Mouse (Mus musculus): ENCODE results near the gene Gm14412. TPM values are rescaled to one million over a fixed set of nuclear protein-coding genes. Genes with fewer than 3 reads are reported as not detected.
"Not testable (repeated sequence)": the region's sequence is repeated elsewhere in the genome, so short reads cannot be mapped to it uniquely, and the experiment has no call there.

Gene Gm14412
- 0.41 TPM in 1 of 2 replicates, not detected in the other for polyA plus RNA-seq (2015; fragmentation: Nextera tagmentation; extraction: Ambion mirVana)

DNA sequence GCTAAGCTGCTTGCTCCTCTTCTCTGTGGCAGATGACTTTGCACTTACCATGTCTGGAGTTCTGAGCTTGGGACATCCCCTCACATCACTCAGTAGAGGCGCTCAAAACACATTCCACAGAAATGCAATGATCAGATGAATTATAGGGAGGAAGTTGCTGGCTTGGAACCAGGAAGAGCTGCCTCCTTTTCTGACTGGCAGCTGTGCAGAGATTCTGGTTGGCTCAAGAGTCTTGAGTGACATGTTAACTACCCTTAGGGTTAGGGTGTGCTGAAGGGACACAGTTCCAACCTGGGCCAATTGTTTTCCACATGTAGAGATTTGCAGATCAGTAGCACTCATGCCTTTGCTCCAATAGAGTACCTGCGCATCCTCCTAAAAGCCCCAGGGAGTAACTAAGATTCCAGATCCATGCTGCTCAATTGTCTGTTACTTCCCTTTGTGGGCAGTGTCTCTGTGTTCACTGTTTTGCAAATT lies at the start of gene Gm14412:
TSS of gene Gm14412 (minus strand) at position 51 of the 477 bp plus-strand sequence.
- not testable (repeated sequence) for H3K4me1 ChIP-seq (replicated peaks); ATAC-seq; H3K27ac ChIP-seq; H3K36me3 ChIP-seq; H3K4me2 ChIP-seq (replicated peaks); H3K9ac ChIP-seq; H3K4me3 ChIP-seq (replicated peaks); H3K27me3 ChIP-seq (replicated peaks); H3K9me3 ChIP-seq
- 85% methylated on average over 2 of the region's 2 CpGs for WGBS

DNA sequence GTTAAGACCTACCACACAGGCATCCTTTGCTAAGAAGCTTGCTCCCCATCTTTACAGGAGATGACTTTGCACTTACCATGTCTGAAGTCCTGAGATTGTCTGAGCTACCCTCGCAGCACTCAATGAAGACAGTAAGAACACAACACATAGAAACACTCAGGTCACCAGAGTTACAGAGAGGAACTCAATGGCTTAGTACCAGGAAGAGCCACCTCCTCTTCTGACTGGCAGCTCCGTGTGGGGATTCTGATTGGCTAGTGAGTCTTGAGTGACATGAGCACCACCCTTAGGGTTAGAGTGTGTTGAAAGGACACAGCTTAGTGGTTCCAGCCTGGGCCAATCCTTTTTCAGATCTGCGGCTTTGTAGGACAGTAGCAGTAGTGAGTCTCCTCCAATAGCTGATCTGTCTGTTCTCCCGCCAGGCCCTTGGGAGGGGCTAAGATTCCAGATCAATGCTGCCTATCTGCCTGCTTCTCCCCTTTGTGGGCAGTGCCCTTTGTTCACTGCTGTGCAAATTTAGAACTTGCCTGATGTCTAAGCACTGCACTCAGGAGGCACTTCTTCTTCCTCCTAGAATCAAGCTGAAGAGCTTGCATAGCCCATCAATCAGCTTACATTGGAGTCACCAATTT lies 5.7 kb upstream of the Gm14412 start:
- not testable (repeated sequence) for H3K4me3 ChIP-seq (replicated peaks); H3K4me2 ChIP-seq (replicated peaks); H3K27me3 ChIP-seq (replicated peaks); H3K4me1 ChIP-seq (replicated peaks); H3K36me3 ChIP-seq; H3K9me3 ChIP-seq; H3K9ac ChIP-seq; ATAC-seq; H3K27ac ChIP-seq
- 78% methylated on average over 4 of the region's 4 CpGs for WGBS

DNA sequence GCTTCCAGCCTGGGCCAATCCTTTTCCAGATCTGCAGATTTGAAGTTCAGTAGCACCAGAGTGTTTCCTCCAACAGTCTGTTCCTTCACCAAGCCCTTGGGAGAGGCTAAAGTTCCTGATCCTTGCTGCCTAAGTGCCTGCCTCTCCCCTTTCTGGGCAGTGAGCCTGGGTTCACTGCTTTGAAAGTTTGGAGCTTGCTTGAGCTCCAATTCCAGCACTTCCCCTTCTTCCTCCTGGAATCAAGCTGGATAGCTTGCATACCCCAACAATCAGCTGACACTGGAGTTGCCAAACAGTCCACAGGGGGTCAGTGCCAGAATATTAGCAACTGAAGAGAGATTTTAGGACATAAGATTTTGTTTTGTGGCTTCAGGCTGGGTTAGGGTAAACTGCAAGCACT lies 2.7 kb downstream of the Gm14412 start:
- not testable (repeated sequence) for H3K27me3 ChIP-seq (replicated peaks); H3K9ac ChIP-seq; H3K9me3 ChIP-seq; H3K4me1 ChIP-seq (replicated peaks); H3K4me2 ChIP-seq (replicated peaks); H3K4me3 ChIP-seq (replicated peaks); ATAC-seq; H3K27ac ChIP-seq; H3K36me3 ChIP-seq

- H3K36me3 ChIP-seq; H3K27me3 ChIP-seq (replicated peaks); H3K27ac ChIP-seq; H3K4me2 ChIP-seq (replicated peaks); ATAC-seq; H3K9me3 ChIP-seq; H3K4me3 ChIP-seq (replicated peaks); H3K4me1 ChIP-seq (replicated peaks); H3K9ac ChIP-seq: not testable (repeated sequence)
- WGBS, result 60% methylated on average over 2 of the region's 2 CpGs
Measured at GRCm38 (mm10) chr2:177320786-177321320, 3.3 kb downstream of the Gm14412 start.

DNA sequence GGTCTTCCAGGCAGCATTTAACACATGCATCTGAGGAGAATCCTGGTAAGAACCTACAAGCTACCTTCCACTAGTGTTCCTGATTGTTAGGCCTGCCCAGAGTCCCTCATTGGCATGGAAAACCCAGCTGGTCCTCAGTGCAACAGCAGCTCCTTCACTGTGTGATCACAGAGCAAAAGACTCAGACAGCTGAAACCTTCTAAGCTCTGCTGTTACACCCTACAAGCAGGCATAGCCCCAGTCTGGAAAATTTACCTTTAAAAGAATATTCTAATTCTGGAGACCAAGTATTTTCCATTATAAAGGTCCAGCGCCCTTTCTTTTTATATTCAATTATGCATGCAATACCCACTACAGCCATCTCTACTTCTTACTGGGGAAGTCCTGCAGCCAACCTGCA lies 5.1 kb downstream of the Gm14412 start:
- Histone ChIP-seq H3K9me3 (no peaks in the 10 kb centered on the region), H3K36me3 (no peaks in the 10 kb centered on the region), H3K27me3 (replicated peaks) (no peaks in the 10 kb centered on the region), H3K4me2 (replicated peaks) (no peak overlapping the region), H3K4me1 (replicated peaks) (no peaks in the 10 kb centered on the region), H3K4me3 (replicated peaks) (no peak overlapping the region), H3K9ac (no peak overlapping the region), H3K27ac (no peak overlapping the region)
- 91% methylated on average over 1 of the region's 1 CpGs for WGBS
- ATAC-seq, result no peak

GRCm38 (mm10) chr2:177309627-177310026 lies 14.5 kb downstream of the Gm14412 start:
- 84% methylated on average over 4 of the region's 4 CpGs for WGBS

GRCm38 (mm10) chr2:177304980-177305379 lies 19.1 kb downstream of the Gm14412 start:
- H3K27ac ChIP-seq; ATAC-seq; H3K27me3 ChIP-seq (replicated peaks); H3K4me3 ChIP-seq (replicated peaks); H3K4me1 ChIP-seq (replicated peaks); H3K9me3 ChIP-seq; H3K36me3 ChIP-seq; H3K9ac ChIP-seq; H3K4me2 ChIP-seq (replicated peaks): not testable (repeated sequence)
- no CpG with 5 or more reads among the region's 2 CpGs for WGBS

More at GRCm38 (mm10) chr2:177309627-177310026, 14.5 kb downstream of the Gm14412 start:
- H3K9ac ChIP-seq; H3K27ac ChIP-seq; ATAC-seq; H3K4me2 ChIP-seq (replicated peaks); H3K9me3 ChIP-seq; H3K36me3 ChIP-seq; H3K27me3 ChIP-seq (replicated peaks); H3K4me1 ChIP-seq (replicated peaks); H3K4me3 ChIP-seq (replicated peaks): not testable (repeated sequence)

DNA sequence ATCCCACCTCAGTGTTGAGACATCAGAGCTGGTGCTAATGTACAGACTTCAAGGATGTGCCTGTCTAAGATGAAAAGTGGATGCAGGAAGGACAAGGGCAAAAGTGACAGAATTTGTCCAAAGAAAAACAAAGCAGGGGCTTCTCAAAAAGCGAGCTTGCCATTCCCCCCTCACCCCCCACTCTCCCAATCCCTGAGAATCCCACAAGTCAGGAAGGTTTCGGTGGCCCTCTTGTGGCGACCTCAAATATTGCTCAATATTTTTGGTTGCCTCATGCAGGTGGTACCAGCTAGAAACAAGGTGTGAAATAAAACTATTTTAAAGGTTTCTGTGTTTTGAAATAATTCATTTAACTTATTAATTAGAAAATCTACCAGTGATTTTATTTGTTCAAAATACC lies 40.4 kb downstream of the Gm14412 start:
- H3K36me3 ChIP-seq; H3K9ac ChIP-seq; H3K4me1 ChIP-seq (replicated peaks); H3K27ac ChIP-seq; H3K4me3 ChIP-seq (replicated peaks); H3K27me3 ChIP-seq (replicated peaks); ATAC-seq; H3K4me2 ChIP-seq (replicated peaks); H3K9me3 ChIP-seq: not testable (repeated sequence)
- WGBS, result 20% methylated on average over 3 of the region's 3 CpGs

DNA sequence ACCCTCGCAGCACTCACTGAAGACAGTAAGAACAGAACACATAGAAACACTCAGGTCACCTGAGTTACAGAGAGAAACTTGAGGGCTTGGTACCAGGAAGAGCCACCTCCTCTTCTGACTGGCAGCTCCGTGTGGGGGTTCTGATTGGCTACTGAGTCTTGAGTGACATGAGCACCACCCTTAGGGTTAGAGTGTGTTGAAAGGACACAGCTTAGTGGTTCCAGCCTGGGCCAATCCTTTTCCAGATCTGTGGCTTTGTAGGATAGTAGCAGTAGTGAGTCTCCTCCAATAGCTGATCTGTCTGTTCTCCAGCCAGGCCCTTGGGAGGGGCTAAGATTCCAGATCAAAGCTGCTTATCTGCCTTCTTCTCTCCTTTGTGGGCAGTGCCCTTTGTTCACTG lies 46.4 kb downstream of the Gm14412 start:
- WGBS, result 89% methylated on average over 2 of the region's 2 CpGs
- not testable (repeated sequence) for ATAC-seq; H3K27me3 ChIP-seq (replicated peaks); H3K27ac ChIP-seq; H3K4me1 ChIP-seq (replicated peaks); H3K4me2 ChIP-seq (replicated peaks); H3K4me3 ChIP-seq (replicated peaks); H3K9ac ChIP-seq; H3K36me3 ChIP-seq; H3K9me3 ChIP-seq

DNA sequence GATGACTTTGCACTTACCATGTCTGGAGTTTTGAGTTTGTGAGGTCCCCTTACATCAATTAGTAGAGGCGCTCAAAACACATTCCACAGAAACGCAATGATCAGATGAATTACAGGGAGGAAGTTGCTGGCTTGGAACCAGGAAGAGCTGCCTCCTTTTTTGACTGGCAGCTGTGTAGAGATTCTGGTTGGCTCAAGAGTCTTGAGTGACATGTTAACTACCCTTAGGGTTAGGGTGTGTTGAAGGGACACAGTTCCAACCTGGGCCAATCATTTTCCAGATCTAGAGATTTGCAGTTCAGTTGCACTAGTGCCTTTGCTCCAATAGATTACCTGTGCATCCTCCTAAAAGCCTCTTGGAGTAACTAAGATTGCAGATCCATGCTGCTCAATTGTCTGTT lies 51.9 kb downstream of the Gm14412 start:
- not testable (repeated sequence) for ATAC-seq; H3K9ac ChIP-seq; H3K36me3 ChIP-seq; H3K27ac ChIP-seq; H3K27me3 ChIP-seq (replicated peaks); H3K4me1 ChIP-seq (replicated peaks); H3K4me2 ChIP-seq (replicated peaks); H3K9me3 ChIP-seq; H3K4me3 ChIP-seq (replicated peaks)
- WGBS, result 75% methylated on average over 2 of the region's 2 CpGs

GRCm38 (mm10) chr2:177266936-177267335 lies 57.2 kb downstream of the Gm14412 start, which contains the start of gene Gm14409:
Gene Gm14409 (minus strand): TSS chr2:177267036.
- H3K27me3 ChIP-seq (replicated peaks); H3K9me3 ChIP-seq; H3K27ac ChIP-seq; H3K4me2 ChIP-seq (replicated peaks); H3K9ac ChIP-seq; H3K4me3 ChIP-seq (replicated peaks); H3K4me1 ChIP-seq (replicated peaks); H3K36me3 ChIP-seq; ATAC-seq: not testable (repeated sequence)
- no CpG with 5 or more reads among the region's 2 CpGs for WGBS
